ENCODE assay signal across 21 mouse cellular contexts in the genomic region with DNA sequence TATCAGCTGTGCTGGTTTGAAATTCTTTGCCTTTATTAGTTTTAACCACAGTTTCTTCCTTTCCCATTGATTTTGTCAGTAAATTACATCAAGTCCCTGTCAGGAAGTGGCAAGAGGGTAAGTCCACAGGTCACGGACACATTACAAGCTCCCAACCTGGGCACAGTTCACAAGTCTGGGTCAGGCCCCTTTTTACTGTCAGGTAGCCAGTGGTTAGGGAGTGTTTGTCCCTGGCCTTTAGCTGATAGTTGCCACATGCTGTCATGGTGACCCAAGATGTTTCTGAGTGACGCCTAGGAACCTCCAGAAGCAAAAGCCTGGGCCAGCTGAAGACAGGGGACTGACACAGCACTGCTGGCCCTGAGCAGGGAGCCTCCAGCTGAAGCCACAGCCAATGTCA. TPM values are rescaled to one million over a fixed set of nuclear protein-coding genes. Genes with fewer than 3 reads are reported as not detected.
DNase-seq lines count a peak whose midpoint lies in the region; ATAC-seq and TF ChIP-seq lines count a peak whose summit lies in the region.
"Had no signal": no experiment of that assay in that cellular context is flagged by ENCODE, and none has a peak within 500 bp of the region (broad histone marks: within the 10 kb centered on the region; RNA-seq: fewer than 3 reads in every experiment).

No protein-coding gene starts in this region.

- no peaks in the 10 kb centered on the region for H3K9me3 ChIP-seq in kidney, embryonic 16.5 days (ENCODE audit: low read length)
- no peaks in the 10 kb centered on the region for H3K9me3 ChIP-seq in CH12.LX (replicated peaks; ENCODE audit: low read length)
- H3K9me3 ChIP-seq in liver, embryonic 15.5 days (replicated peaks), result no peaks in the 10 kb centered on the region
- H3K9me3 ChIP-seq: heart, embryonic 13.5 days; hindbrain, embryonic 15.5 days; limb, embryonic 15.5 days; neural tube, embryonic 15.5 days had no signal

- 64% methylated on average over 2 of the region's 2 CpGs for WGBS in kidney, embryonic 16.5 days
- 78% methylated on average over 2 of the region's 2 CpGs for WGBS in kidney, adult 2 months
- WGBS in liver, embryonic 15.5 days (ENCODE audit: insufficient replicate concordance), result 35% methylated on average over 2 of the region's 2 CpGs

- TF ChIP-seq EP300 in CH12.LX (IDR thresholded peaks at IDR 0.05; ENCODE audit: low read length), result no peak

- no peak for TF ChIP-seq POLR2A in kidney, adult 2 months (IDR thresholded peaks at IDR 0.05; ENCODE audit: low read depth, low read length)
- TF ChIP-seq POLR2A in CH12.LX (IDR thresholded peaks at IDR 0.05; ENCODE audit: low read depth, low read length), result no peak

- no peak overlapping the region for H3K4me2 ChIP-seq in kidney, embryonic 16.5 days (replicated peaks; ENCODE audit: low read depth, low read length)
- H3K4me2 ChIP-seq in CH12.LX (ENCODE audit: insufficient read depth, low read depth, poor library complexity, severe bottlenecking), result no peak overlapping the region
- no peak overlapping the region for H3K4me2 ChIP-seq in liver, embryonic 15.5 days
- H3K4me2 ChIP-seq: heart, embryonic 13.5 days; hindbrain, embryonic 15.5 days; limb, embryonic 15.5 days; neural tube, embryonic 15.5 days had no signal

- no peak for ATAC-seq in kidney, embryonic 16.5 days (ENCODE audit: low FRiP score, low TSS enrichment)
- peak; percentile 32; the same call in 1 of the 2 replicates for ATAC-seq in liver, embryonic 15.5 days (ENCODE audit: insufficient read depth)
- ATAC-seq: lung, postnatal 0 days; midbrain, embryonic 16.5 days had no signal

- peaks cover 33% of the 10 kb centered on the region for H3K4me1 ChIP-seq in kidney, embryonic 16.5 days (ENCODE audit: insufficient read depth, low read length)
- peaks cover 9% of the 10 kb centered on the region; the same call in 1 of the 2 replicates for H3K4me1 ChIP-seq in kidney, adult 2 months (ENCODE audit: control insufficient read depth, insufficient read depth, low read length)
- peaks cover 42 to 92% of the 10 kb centered on the region in 2 experiments for H3K4me1 ChIP-seq in CH12.LX (ENCODE audit: control insufficient read depth in 1 of 2, insufficient read depth in 2 of 2)
- peaks cover 46% of the 10 kb centered on the region for H3K4me1 ChIP-seq in liver, embryonic 15.5 days (replicated peaks)

- 0 out of 2 replicates have a peak overlapping the region, but pooled peaks have one; percentile 9 for H3K27ac ChIP-seq in kidney, embryonic 16.5 days (ENCODE audit: low read length)
- no peak overlapping the region for H3K27ac ChIP-seq in kidney, adult 2 months (ENCODE audit: insufficient read depth, low read depth, low read length)
- H3K27ac ChIP-seq in CH12.LX (ENCODE audit: insufficient read depth, low read depth), result peak overlapping the region; percentile 98
- H3K27ac ChIP-seq in liver, embryonic 15.5 days (replicated peaks), result no peak overlapping the region
- H3K27ac ChIP-seq: heart, embryonic 13.5 days; hindbrain, embryonic 15.5 days; limb, embryonic 15.5 days had no signal

- peak; percentile 16 for DNase-seq in adrenal gland, postnatal 14 days
- no peak for DNase-seq in adrenal gland, postnatal 10 days
- DNase-seq in kidney, adult 2 months, result no peak
- no peak for DNase-seq in CH12.LX (ENCODE audit: extremely low read depth)
- no peak for DNase-seq in cerebellum, postnatal 4 days (ENCODE audit: low spot score in 2 of 2)
- DNase-seq in B cell, adult 2 months, result no peak
- DNase-seq: cerebellum, adult 9-10 months; heart, adult 11 months; heart, postnatal 36 days; kidney, adult 11 months; kidney, postnatal 14 days; right cerebral cortex, postnatal 14 days; thymus, postnatal 4 days had no signal

- H3K9ac ChIP-seq in kidney, embryonic 16.5 days (replicated peaks; ENCODE audit: low read length), result no peak overlapping the region
- no peak overlapping the region for H3K9ac ChIP-seq in CH12.LX (ENCODE audit: insufficient read depth, low read depth)
- H3K9ac ChIP-seq in liver, embryonic 15.5 days, result no peak overlapping the region
- H3K9ac ChIP-seq: heart, embryonic 13.5 days; hindbrain, embryonic 15.5 days; limb, embryonic 15.5 days; neural tube, embryonic 15.5 days had no signal

- TF ChIP-seq RAD21 in CH12.LX (IDR thresholded peaks at IDR 0.05; ENCODE audit: low read depth, low read length), result no peak

- H3K27me3 ChIP-seq in kidney, embryonic 16.5 days (ENCODE audit: insufficient read depth, low read length), result no peaks in the 10 kb centered on the region
- H3K27me3 ChIP-seq in kidney, adult 2 months (replicated peaks; ENCODE audit: control insufficient read depth, insufficient read depth, low read length), result no peaks in the 10 kb centered on the region
- no peaks in the 10 kb centered on the region for H3K27me3 ChIP-seq in CH12.LX (replicated peaks)
- H3K27me3 ChIP-seq in liver, embryonic 15.5 days, result no peaks in the 10 kb centered on the region
- H3K27me3 ChIP-seq: heart, embryonic 13.5 days; hindbrain, embryonic 15.5 days; limb, embryonic 15.5 days; neural tube, embryonic 15.5 days had no signal

- no peaks in the 10 kb centered on the region for H3K36me3 ChIP-seq in kidney, embryonic 16.5 days (ENCODE audit: insufficient read depth, low read length)
- no peaks in the 10 kb centered on the region for H3K36me3 ChIP-seq in kidney, adult 2 months (ENCODE audit: control insufficient read depth, insufficient read depth, low read length)
- H3K36me3 ChIP-seq in CH12.LX (replicated peaks in 1 of 2; ENCODE audit: control insufficient read depth in 1 of 2, insufficient read depth in 1 of 2, low read length in 1 of 2), result no peaks in the 10 kb centered on the region
- H3K36me3 ChIP-seq in liver, embryonic 15.5 days (replicated peaks), result no peaks in the 10 kb centered on the region
- H3K36me3 ChIP-seq: heart, embryonic 13.5 days; hindbrain, embryonic 15.5 days; limb, embryonic 15.5 days; neural tube, embryonic 15.5 days had no signal

- H3K4me3 ChIP-seq in kidney, embryonic 16.5 days (ENCODE audit: low read length), result no peak overlapping the region
- no peak overlapping the region for H3K4me3 ChIP-seq in kidney, adult 2 months (ENCODE audit: insufficient read depth, low read depth, low read length)
- H3K4me3 ChIP-seq in CH12.LX (replicated peaks in 1 of 3; ENCODE audit: low read depth in 2 of 3, low read length in 2 of 3, poor library complexity in 1 of 3), result no peak overlapping the region
- H3K4me3 ChIP-seq in liver, embryonic 15.5 days (replicated peaks), result no peak overlapping the region
- H3K4me3 ChIP-seq: heart, embryonic 13.5 days; hindbrain, embryonic 15.5 days; limb, embryonic 15.5 days; neural tube, embryonic 15.5 days had no signal

- H3K79me2 ChIP-seq in CH12.LX (replicated peaks; ENCODE audit: control insufficient read depth, extremely low read depth, insufficient read depth, poor library complexity, severe bottlenecking), result no peaks in the 10 kb centered on the region

- dilution Hi-C loops in CH12.LX (cut with MboI; ENCODE audit: extremely low pct_ligation_motif_present, extremely low pct_unique_long_range_greater_than_20kb, low sequenced_read_pairs), result no loop called here

- TF ChIP-seq CTCF in kidney, adult 2 months (conservative IDR thresholded peaks at IDR 0.05; ENCODE audit: insufficient read depth, insufficient read length, low read depth, low read length), result no peak
- no peak for TF ChIP-seq CTCF in CH12.LX (conservative IDR thresholded peaks at IDR 0.05 in 1 of 2, IDR thresholded peaks at IDR 0.05 in 1 of 2; ENCODE audit: low read depth in 2 of 2, low read length in 2 of 2)

- in situ Hi-C loops in CH12.LX (cut with MboI; ENCODE audit: low pct_ligation_motif_present, low pct_unique_long_range_greater_than_20kb, low sequenced_read_pairs), result no loop called here

TF ChIP-seq in CH12.LX, 34 proteins besides CTCF, POLR2A, EP300 and RAD21:
- no peak for TF ChIP-seq TBP (conservative IDR thresholded peaks at IDR 0.05; ENCODE audit: low read depth, low read length)
- TF ChIP-seq ZC3H11A (IDR thresholded peaks at IDR 0.05; ENCODE audit: low read depth, low read length), result no peak
- no peak for TF ChIP-seq MEF2A (IDR thresholded peaks at IDR 0.05; ENCODE audit: borderline replicate concordance, low read depth, low read length)
- no peak for TF ChIP-seq JUN (IDR thresholded peaks at IDR 0.05; ENCODE audit: insufficient read depth, low read depth, low read length)
- TF ChIP-seq E2F4 (IDR thresholded peaks at IDR 0.05; ENCODE audit: insufficient replicate concordance, low read depth, low read length), result no peak
- no peak for TF ChIP-seq KAT2A (IDR thresholded peaks at IDR 0.05; ENCODE audit: insufficient replicate concordance, low read length)
- TF ChIP-seq HCFC1 (IDR thresholded peaks at IDR 0.05; ENCODE audit: low read depth, low read length), result no peak
- TF ChIP-seq TCF12 (IDR thresholded peaks at IDR 0.05; ENCODE audit: low read depth, low read length), result no peak
- TF ChIP-seq UBTF (IDR thresholded peaks at IDR 0.05; ENCODE audit: low read depth, low read length), result no peak
- no peak for TF ChIP-seq MXI1 (IDR thresholded peaks at IDR 0.05; ENCODE audit: low read depth, low read length)
- TF ChIP-seq SIN3A (IDR thresholded peaks at IDR 0.05; ENCODE audit: low read length), result no peak
TF ChIP-seq in CH12.LX: peak in this region for 0.

RNA-seq across cellular contexts. Expression of a gene that starts 49.5 kb away (rescaled TPM):
- 16.3 and 24.0 TPM in 2 replicates for total RNA-seq in adrenal gland, postnatal 14 days (2021)
- total RNA-seq in adrenal gland, postnatal 10 days (2021), result 10 to 100 TPM; 23.2 to 27.3 TPM
- 40.6 and 42.1 TPM in 2 replicates for polyA plus RNA-seq in kidney, embryonic 16.5 days (2015; fragmentation: Nextera tagmentation; extraction: Ambion mirVana)
- polyA plus RNA-seq in kidney, adult 2 months (2012; rRNA removed), result 67.2 and 71.2 TPM in 2 replicates
- 34.0 and 38.8 TPM in 2 replicates for total RNA-seq in CH12.LX (2012; rRNA removed)
- total RNA-seq in CH12.LX (2014; rRNA removed), result 53.1 and 54.7 TPM in 2 replicates
- 93.8 and 104 TPM in 2 replicates for polyA plus RNA-seq in CH12.LX (2012; ENCODE audit: insufficient read length, low read depth)
- 2.4 and 2.6 TPM in 2 replicates for polyA plus RNA-seq in liver, embryonic 15.5 days (2015; fragmentation: Nextera tagmentation; extraction: Ambion mirVana)

RNA-seq across cellular contexts. Expression of a gene that starts 54.8 kb away (rescaled TPM):
- 38.6 and 47.5 TPM in 2 replicates for total RNA-seq in adrenal gland, postnatal 14 days (2021)
- total RNA-seq in adrenal gland, postnatal 10 days (2021), result 10 to 100 TPM; 47.5 to 51.3 TPM
- polyA plus RNA-seq in kidney, embryonic 16.5 days (2015; fragmentation: Nextera tagmentation; extraction: Ambion mirVana), result 134 and 138 TPM in 2 replicates
- 125 and 145 TPM in 2 replicates for polyA plus RNA-seq in kidney, adult 2 months (2012; rRNA removed)
- 91.2 and 97.5 TPM in 2 replicates for total RNA-seq in CH12.LX (2012; rRNA removed)
- 151 and 154 TPM in 2 replicates for total RNA-seq in CH12.LX (2014; rRNA removed)
- polyA plus RNA-seq in CH12.LX (2012; ENCODE audit: insufficient read length, low read depth), result 161 and 178 TPM in 2 replicates
- 39.3 and 44.5 TPM in 2 replicates for polyA plus RNA-seq in liver, embryonic 15.5 days (2015; fragmentation: Nextera tagmentation; extraction: Ambion mirVana)

Comparison
In these comparisons a context has a peak if more than half of its experiments do, and no peak if none do; other contexts are left out.
1. H3K27ac ChIP-seq: peak in kidney, embryonic 16.5 days (single experiment) and CH12.LX (single experiment); none in kidney, adult 2 months (single experiment) and liver, embryonic 15.5 days (single experiment).
2. RNA of a gene that starts 49.5 kb away (polyA plus RNA-seq): 93.8 to 104 TPM in CH12.LX, 67.2 to 71.2 TPM in kidney, adult 2 months and 40.6 to 42.1 TPM in kidney, embryonic 16.5 days; 2.4 to 2.6 TPM in liver, embryonic 15.5 days; every median in the first group is over 10 times any median in the second.